Mouse (Mus musculus) heart, adult 9 months (tissue): ENCODE data around the gene Nrtn.

Experiments used
- DNase-seq, 2 experiments: peaks; one replicate each; pipeline ENCODE4 v3.0.0; 2022; ENCODE audit warnings: low spot score in 2 of 2

Gene Nrtn

DNA sequence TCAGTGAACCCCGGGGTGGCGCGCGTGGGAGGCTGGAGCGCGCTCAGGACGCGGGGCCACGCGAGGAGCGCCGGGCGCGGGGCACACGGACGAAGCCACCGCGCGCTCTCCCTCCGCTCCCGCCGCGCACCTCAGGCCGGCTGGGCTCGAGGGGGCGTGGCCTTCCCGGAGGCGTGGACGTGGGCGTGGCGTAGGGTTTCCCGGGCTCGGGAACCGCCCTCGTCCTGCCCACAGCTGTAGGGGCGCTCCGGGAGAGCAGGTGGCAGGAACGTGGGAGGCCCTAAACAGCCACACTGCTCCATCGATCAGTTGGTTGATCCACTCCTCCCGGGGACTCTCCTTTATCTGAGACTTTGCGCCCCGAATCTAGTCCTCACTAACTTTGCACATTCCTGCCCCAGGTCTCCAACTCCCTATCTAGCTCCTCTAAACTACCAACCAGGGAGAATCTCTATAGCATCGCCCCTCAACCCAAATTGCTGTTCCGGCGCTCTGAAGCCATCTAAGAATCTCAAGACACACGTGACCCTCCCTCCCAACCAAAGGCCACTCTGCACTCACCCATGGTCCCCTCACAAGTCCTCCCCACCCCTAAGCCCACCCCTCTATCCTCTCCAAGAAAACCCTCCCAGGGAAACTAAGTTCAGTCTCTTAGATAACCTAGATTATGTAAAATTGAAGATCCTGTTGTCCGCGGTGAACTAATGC lies at the start of gene Nrtn:
Gene Nrtn (minus strand): TSS at position 115 of the 708 bp plus-strand sequence.
- DNase-seq = peak; percentile 64 to 73

DNA sequence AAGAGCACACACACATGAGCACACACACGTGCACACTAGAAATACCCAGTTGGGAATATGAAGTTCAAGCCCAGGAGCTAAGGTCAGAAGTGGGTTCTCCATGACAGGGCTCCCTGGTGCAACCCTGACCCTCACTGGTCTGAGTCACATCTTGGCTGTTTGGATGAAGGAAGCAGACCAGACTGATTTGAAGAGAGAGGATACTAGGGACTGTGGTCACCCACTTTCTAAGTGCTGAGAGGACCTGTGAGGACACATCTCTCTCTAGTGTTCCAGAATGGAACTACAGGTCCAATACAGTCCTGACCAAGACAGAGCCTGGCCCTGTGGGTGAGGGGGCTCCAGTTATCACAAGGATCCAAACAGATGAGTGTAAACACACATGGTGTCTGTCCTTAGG lies 48.5 kb upstream of the Nrtn start:
- no peak for DNase-seq

DNA sequence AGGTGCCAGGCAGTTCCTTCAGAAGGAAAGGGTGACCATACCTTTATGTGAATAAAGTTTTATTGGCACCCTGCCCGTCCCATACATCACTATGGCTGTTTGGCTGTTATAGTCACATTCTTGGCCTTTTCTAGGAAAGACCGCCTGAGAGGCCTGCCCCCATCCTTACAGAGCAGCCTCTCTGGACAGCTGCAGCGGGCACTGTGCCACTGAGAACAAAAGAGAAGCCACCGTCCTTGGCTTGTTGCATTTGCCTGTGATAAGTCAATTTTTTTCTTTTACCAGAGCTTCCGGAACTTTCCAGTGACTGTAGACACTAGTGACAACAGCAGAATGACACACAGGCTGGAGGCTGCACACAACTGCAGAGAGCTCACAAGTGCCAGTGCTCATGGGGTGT lies 47.6 kb upstream of the Nrtn start:
- DNase-seq = no peak

DNA sequence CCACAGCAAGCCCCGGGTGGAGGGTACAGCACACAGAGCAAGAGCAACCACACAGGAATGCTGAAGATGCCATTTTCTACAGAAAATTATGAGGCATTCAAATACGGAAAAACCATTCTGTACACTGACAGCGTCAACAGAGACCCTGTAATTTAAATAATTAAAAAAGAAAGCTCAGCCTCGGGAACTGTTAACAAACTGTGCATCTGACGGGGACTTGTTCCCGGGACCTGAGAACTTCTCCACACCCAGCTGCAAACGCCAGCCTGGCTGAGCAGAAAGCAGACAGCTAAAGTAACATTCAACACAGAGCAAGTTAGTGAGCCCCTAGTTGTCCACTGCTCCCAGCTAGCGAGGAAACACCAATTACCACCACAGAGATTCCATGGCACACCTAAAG lies 44.7 kb upstream of the Nrtn start:
- DNase-seq = no peak

DNA sequence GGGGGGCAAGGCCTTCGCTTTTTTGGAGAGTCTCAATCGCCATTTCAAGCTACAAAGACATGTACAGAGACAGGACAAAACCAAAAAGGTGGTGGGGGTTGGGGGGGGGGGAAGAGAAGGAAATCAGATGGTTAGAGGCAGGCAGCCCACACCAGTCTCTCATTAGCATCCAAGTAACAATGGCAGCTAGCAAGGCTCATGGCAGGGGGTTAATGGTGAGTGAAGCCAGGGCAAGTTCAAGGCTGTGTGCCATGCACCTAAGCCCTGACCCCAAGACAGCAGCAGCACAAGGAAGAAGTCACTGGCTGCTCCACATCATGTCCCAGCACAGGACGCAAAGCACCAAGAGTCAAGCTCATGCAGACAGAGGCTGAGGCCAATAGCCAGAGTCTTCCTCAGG lies 41.9 kb upstream of the Nrtn start:
- no peak for DNase-seq

DNA sequence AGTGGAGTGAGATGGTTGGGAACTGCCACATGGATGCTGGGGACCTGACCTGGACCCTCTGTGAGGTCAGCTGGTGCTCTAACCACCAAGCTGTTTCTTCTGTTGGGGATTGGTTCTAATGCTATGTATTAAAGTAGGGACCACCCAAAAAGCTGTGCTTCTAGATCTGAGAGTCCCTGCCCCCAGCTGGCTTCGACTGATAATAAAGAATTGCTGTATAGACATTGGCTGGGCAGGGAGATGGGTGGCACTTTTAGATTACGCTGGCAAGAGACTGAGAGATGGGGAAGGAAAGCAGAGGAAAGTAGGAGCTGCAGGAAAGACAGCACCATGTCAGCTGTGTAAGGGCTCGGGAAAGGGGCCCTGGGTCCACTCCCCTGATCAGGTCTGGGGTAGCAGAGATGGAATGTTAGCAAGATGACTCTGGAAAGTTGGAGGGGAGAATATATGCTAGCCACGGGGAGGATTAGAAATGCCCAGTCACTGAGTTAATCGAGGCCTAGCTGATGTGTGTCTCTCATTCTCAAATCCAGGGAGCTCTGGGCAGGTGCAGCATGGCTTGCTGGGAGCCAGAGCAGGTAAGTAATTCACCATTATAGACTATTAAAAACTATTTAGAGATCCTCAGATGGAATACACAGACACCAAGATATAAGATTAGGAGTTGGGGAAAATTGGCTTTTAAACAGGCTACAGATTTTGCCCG lies 36.4 kb upstream of the Nrtn start:
- no peak for DNase-seq

DNA sequence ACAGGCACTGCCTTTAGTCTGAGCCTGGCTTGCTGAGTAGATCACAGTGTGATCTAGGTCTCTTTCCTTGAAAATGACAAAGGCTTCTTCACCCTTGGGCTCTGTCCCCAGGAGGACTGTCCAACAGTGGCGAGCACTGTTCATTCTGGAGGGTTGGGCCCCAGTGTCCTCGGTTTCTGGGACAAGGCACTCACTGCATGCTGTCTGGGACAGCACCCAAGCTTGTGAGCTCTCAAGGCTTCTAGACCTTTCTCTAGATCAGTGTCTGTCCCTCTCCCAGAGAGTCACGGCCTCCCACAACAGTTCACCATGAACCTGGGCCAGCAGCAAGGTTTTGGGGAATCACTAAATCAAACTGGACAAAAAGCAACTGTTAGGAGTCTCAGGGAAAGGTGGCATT lies 35.3 kb upstream of the Nrtn start:
- no peak for DNase-seq

DNA sequence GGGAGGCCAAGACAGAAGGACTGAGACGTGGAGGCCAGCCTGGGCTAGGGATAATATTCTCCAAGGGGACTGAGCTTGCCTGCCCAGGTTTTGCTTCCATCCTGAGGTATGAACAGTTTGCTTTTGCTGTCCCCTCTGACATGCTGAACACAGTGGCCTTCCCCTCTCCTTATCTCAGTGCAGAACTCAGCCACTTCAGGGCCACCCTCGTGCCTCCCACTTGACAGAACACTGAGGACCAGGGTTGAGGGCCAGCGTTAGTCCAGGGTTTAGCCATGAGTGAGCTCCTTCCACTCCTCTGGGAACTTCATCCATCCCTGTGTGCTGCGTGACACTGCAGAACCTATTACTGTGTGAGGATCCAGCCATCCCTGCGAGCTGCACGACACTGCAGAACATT lies 32.0 kb upstream of the Nrtn start:
- DNase-seq = no peak

DNA sequence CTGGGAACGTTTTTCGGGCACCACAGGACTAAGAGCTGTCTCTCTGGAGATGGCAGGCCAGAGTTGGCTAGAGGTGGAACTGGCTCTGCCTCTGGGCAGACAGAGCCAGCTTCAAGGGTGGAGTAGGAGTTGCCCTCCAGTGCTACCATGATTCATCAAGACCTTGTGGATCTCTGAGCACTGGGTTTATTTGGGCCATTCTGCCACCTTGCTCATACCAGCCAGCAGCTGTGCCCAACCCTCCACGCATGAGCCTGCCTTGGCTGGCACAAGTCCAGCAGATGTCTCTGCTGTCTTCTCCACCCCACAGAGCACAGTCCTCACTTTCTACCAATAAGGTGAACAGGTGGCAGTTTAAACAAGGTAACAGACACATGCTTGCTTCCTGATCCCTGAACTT lies 31.6 kb upstream of the Nrtn start:
- no peak for DNase-seq

DNA sequence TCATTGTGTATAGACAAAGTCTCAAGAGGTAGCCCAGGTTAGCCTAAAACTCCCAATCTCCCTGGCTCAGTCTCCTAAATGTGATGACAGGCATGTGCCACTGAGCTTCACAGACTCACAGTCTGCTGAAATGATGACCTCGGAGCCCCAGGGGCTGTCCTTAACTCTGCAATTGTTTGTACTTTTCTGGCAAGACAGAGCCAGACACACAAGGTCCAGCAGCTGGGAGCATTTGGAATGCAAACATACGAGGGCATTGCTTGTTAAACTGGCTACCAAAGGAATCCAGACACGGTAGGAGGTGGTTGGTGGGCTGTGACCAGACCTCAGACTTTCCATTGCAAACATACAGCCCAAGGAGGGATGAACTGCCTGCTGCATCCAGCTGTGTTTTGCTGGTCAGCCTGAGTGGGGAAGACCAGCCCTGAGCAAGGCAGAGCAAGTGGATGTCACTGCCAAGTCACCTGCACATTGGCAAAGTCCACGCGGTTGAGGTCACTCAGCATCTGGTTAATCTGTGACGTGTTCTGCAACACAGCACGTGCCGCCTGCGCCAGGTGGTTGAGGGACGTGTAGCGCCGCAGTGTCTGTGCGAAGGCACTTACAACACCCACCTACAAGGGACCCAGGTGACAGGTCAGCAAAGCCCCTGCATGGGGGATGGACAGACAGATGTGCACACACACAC lies 23.1 kb upstream of the Nrtn start:
- no peak for DNase-seq

DNA sequence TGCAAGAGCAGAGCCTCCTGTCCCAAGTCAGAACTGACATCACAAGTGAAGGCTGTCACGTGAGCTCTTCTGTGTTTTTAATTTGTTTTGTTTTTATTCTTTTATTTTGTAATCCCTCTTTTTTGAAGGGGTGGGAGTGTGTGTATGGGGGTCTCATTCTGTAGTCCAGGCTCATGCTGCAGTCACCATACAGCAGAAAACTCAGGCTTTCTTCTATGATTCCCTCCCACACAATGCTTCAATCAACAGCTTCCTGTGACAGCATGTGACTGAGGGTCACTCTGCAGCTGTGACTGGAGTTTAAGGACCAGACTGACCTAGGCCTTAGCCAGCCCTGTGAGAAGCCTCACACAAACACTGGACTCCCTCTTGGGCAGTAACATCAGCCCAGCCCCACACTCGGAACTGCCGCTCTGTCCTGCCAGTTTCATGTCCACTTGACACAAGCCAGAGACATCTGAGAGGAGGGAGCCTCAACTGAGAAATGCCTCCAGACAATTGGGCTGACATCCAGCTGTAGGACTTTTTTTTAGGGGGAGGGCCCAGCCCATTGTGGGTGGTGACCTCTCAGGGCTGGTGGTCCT lies 21.5 kb upstream of the Nrtn start:
- no peak for DNase-seq

DNA sequence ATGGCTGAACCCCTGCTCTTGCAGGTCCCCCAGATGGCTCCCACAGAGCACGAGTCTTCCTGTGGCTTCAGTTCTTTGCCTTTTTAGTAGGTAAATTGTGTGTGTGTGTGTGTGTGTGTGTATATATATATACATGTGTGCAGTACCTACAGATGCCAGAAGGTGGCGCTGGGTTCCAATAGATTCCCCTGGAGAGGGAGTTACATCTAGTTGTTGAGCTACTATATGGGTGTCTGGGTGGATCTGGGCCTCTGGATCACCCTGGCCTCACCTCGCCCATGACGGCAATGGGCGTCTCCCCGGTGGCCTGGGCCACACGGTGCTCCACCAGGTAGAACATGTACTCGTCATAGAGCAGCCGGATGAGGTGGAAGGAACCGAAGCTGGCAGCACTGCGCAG lies 20.2 kb upstream of the Nrtn start:
- DNase-seq = no peak

DNA sequence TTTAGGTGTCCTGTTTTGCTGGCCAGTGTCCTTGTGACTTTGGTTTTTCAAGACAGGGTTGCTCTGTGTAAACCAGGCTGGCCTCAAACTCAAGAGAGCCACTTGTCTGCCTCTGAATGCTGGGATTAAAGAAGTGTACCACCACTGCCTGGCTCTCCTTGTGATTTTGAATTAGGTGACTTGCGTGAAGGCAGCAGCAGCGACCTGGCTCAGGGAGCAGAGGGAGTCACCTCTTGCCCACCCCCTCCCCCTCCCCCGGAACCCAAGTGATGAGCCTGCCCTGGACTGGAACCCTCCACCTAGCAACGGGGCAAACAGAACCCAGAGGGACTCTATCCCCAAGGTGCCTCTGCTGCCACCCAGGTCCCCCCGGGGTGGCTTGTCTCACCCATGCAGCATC lies 12.6 kb upstream of the Nrtn start, which contains the start of gene Prr22:
Gene Prr22 (plus strand): TSS at position 301 of the 400 bp plus-strand sequence.
- no peak for DNase-seq

DNA sequence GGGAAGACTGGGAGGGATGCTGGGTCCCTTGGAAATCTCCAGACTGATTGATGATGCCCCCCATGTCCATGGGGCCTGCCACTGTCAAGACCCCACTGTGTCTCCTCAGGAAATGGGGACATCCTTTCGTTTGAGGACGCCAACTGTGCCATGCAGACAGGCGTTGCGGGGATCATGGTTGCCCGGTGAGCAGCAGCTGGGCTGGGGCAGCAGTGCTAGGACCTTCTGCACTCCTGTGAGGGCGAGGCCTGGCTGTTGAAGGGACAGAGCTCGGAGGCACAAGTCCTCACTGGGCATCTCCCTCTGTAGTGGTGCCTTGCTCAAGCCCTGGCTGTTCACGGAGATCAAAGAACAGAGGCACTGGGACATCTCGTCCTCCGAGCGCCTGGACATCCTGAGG lies 11.6 kb upstream of the Nrtn start:
- no peak for DNase-seq

DNA sequence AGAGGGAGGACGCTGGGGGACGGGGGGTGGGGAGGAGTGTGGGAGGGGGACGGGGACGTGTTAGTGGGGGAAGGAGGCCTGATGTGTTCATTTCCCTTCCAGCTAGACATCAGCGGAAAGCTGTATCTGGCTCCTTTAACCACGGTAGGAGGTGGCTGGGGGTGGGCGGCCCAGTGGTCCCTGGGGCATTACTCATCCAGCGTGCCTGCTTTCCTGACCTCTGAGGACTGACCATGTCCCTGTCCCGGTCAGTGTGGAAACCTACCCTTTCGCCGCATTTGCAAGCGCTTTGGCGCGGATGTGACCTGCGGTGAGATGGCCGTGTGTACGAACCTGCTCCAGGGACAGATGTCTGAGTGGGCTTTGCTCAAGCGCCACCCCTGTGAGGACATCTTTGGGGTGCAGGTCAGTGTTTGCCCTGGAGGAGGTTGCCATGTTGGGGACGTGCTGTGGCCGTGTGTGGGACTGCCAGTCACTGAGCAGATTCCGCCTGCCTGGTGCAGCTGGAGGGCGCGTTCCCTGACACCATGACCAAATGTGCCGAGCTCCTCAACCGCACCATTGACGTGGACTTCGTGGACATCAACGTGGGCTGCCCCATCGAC lies 10.3 kb upstream of the Nrtn start:
- no peak for DNase-seq

DNA sequence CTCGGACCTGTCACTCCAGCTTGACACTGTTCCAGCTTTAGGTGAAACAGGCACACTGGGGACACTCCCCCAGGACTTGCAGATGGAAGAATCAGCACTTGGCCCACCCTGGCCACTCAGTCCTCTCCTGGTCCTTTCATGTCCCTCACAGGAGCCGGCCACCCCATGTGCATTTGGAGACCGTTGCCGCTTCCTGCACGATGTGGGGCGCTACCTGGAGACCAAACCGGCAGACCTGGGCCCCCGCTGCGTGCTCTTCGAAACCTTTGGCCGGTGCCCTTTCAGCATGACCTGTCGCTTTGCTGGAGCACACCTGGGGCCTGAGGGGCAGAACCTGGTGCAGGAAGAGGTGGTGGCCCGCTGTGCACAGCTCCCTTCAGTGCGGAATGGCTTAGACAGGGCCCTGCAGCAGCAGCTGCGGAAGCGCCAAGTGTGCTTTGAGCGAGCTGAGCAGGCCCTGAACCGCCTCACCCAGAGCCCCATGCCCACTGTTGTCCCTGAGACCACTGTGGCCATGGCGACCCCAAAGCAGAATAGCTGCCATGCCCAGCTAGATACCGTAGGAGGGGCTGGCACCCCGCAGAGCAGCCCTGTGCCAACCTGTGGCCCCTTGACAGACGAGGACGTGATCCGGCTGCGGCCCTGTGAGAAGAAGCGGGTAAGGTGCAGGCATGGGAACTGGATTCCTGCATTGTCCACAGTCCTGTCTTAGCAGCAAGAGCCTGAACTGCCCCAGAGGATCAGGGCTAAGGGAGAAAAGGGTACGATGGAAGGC lies 9.5 kb upstream of the Nrtn start:
- no peak for DNase-seq

DNA sequence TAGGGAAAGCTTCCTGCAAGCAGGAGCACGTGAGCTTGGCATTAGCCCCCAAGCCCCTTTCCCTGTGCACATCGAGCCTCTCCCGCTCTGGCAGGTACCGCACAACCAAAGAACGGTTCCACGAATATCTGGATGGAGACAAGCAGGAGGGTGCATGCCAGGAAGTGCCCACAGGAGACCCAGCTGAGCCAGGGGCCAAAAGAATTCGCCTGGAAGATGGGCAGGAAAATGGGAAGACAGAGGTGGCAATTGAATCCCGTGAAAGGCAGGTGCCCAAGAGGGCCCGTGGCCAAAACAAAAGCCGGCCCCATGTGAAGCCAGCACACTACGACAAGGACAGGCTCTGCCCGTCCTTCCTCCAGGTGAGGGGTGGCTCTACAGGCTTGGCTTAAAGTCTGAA lies 8.1 kb upstream of the Nrtn start:
- DNase-seq = no peak

DNA sequence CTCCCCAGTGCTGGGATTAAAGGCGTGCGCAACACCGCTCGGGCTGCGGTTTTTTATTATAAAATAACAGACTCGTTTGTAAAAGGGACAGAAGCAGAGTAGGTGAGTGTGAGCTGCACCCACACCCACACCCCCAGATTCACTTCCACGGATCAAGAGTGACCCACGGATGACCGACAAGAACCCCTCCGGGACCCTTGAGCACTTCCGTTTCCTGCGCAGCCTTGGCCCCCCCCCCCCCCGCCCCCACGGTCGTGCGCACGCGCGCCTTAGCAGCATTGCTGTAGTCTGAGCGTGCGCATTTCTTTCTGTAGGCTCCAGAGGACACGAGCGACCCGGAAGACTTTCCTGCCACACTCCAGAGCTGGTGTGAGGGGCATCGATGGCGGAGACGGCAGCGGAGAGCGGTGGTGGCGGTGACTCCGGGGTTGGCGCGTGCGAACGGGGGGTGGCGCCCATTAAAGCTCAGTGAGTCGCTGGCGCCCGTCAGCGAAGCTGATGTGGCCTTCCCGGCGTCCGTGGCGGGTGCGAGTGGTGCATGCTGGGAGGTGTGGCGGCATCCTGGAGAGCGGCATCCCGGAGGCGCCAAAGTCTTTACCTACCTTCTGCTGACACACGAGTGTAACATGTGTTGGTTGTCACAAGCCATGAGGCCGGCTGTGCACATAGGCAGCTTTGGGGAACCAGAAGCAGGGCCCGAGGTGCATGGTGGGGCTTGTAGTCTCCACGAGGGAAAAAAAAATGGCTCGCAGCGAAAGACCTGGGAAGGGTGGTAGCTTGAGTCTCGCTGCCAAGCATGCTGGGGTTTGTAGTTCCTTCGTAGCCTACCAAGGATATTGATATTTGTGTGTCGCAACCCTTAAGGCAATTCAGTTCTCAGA lies 7.4 kb upstream of the Nrtn start, which contains the start of gene Dus3l:
Gene Dus3l (plus strand): TSS at position 284 of the 881 bp plus-strand sequence.
- peak; percentile 89 to 91 for DNase-seq

DNA sequence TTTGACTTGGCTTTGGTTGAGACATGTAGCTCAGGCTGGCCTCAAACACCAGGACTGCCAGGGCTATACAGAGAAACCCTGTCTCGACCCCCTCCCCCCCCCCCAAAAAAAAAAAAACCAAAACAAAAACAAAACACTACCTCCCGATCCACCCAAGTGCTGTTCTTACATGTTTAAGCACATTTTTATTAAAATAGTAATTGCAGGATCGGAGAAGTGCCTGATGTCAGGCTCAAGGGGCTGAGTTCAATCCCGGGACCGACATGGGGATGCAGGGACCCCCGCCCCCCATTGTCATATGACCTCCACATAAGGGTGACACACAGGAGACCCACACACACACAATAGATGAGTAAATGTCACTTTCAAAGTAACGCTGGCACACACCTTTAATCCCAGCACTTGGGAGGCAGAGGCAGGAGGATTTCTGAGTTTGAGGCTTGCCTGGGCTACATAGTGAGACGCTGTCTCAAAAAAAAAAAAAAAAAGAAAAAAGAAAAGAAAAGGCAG lies 6.5 kb upstream of the Nrtn start:
- DNase-seq = no peak
